Mouse (Mus musculus) forebrain, embryonic 12.5 days (tissue): ENCODE results near the gene Gabra4. TPM values are rescaled to one million over a fixed set of nuclear protein-coding genes. Genes with fewer than 3 reads are reported as not detected.
"Not testable (repeated sequence)": the region's sequence is repeated elsewhere in the genome, so short reads cannot be mapped to it uniquely, and the experiment has no call there.

Experiments used
- ATAC-seq: fragments of 200-750 bp; cut with Nextera tagmentation; 2 replicates; pipeline ENCODE4 v1.8.0; 2017; ENCODE audit warnings: moderate TSS enrichment; ENCODE audit not compliant: low FRiP score
- H3K27ac ChIP-seq: fragments of 300-500 bp; sonication (generic); 2 replicates; pipeline ENCODE4 v1.5.1; 2016; ENCODE audit warnings: mild to moderate bottlenecking
- H3K27me3 ChIP-seq: fragments of 300-500 bp; sonication (generic); 2 replicates; pipeline ENCODE4 v1.6.1; 2016; ENCODE audit warnings: mild to moderate bottlenecking
- H3K36me3 ChIP-seq: fragments of 300-500 bp; sonication (generic); replicated peaks from 2 replicates; pipeline ENCODE4 v1.6.1; 2016; ENCODE audit warnings: mild to moderate bottlenecking
- H3K4me1 ChIP-seq: fragments of 300-500 bp; sonication (generic); 2 replicates; pipeline ENCODE4 v1.6.1; 2016
- H3K4me2 ChIP-seq: fragments of 300-500 bp; sonication (generic); 2 replicates; pipeline ENCODE4 v1.6.1; 2016; ENCODE audit warnings: mild to moderate bottlenecking, moderate library complexity
- H3K4me3 ChIP-seq: fragments of 300-500 bp; sonication (generic); replicated peaks from 2 replicates; pipeline ENCODE4 v1.5.1; 2016; ENCODE audit warnings: mild to moderate bottlenecking
- H3K9ac ChIP-seq: fragments of 300-500 bp; sonication (generic); 2 replicates; pipeline ENCODE4 v1.6.1; 2016; ENCODE audit warnings: mild to moderate bottlenecking
- H3K9me3 ChIP-seq: fragments of 300-500 bp; sonication (generic); 2 replicates; pipeline ENCODE4 v1.6.1; 2016
- WGBS: fragments of 180-500 bp; shearing (Covaris S2); methylation state at CpG from one replicate; pipeline ENCODE4 v1.1.7; 2016; 5-methylcytosine and 5-hydroxymethylcytosine counted together
- polyA plus RNA-seq: library from polyadenylated mRNA; unstranded; fragments of >200 nt; fragmentation: Nextera tagmentation; extraction: Ambion mirVana; gene quantifications from 2 replicates; pipeline ENCODE4 v1.2.1, GENCODE M21; 2016

Gabra4 gene
- polyA plus RNA-seq, 1 experiment from 2014 or later: 4.5 TPM

DNA sequence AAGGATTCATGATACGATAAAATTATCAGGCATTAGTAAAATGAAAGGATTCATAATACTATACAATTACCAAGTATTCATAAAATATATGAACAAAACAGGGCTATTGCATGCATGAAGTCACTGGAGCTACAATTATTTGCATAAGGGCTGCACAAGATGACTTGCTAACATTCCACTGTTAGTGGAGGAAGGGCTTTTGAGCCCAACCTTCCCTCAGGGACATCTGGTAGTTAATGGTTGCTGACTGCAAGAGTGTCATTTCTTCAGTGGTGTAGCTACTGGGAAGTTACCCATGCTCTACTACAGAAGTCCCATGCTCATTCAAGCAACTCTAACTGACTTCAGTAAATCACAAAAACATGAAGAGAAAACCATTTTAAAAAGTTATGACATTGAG lies 43.8 kb downstream of the Gabra4 start:
- H3K9me3 ChIP-seq: no peaks in the 10 kb centered on the region
- 94% methylated on average over 1 of the region's 1 CpGs for WGBS

DNA sequence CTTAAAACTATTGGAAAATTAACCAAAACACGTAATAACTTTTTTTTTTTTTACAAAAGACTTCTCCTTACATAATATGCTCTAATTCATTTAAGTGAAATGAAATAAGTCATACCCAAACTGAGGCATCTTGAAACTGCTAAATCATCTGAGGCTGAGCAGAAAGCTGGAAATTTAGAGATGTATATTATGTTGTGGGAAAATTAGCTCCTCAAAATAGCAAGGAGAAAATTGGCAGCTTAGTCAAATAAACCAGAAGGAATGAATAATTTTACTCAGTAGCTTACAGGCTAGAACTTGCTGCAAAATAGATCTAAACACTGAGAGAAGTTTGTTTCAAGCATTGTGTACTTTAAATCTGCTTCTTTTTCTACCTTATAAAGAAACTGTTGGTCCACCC lies 49.4 kb downstream of the Gabra4 start:
- Histone ChIP-seq H3K27ac (no peak overlapping the region), H3K27me3 (no peaks in the 10 kb centered on the region), H3K9me3 (no peaks in the 10 kb centered on the region), H3K4me3 (no peak overlapping the region), H3K9ac (no peak overlapping the region), H3K4me1 (no peaks in the 10 kb centered on the region), H3K4me2 (no peak overlapping the region), H3K36me3 (no peaks in the 10 kb centered on the region)
- 84% methylated on average over 1 of the region's 1 CpGs for WGBS
- ATAC-seq: no peak

More for the DNA sequence above, 43.8 kb downstream of the Gabra4 start:
- H3K4me1 ChIP-seq: no peaks in the 10 kb centered on the region
- H3K4me2 ChIP-seq: no peak overlapping the region
- ATAC-seq: no peak
- H3K9ac ChIP-seq: no peak overlapping the region
- H3K4me3 ChIP-seq: no peak overlapping the region
- H3K27me3 ChIP-seq: no peaks in the 10 kb centered on the region
- H3K27ac ChIP-seq: no peak overlapping the region
- no peaks in the 10 kb centered on the region for H3K36me3 ChIP-seq

DNA sequence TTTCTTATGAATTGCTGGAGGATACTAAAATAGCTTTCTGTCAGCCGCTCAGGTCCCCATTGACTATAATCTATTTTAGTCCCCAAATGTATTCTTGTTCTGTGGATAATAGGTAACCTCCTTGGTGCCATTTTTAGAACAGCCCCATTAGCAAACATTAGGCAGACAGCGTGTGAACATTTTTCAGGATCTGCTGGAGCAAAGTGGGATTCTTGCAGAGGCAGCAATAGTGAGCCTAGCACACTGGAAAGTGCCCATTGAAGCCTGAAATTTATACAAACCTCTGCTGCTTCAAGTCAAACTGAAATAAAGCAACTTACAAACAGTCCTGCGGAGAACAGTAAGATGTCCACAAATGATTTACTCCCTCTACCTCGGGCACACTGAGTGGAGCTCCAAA lies 51.2 kb downstream of the Gabra4 start:
- WGBS: 69% methylated on average over 4 of the region's 4 CpGs
- no peak for ATAC-seq
- no peak overlapping the region for H3K4me3 ChIP-seq

DNA sequence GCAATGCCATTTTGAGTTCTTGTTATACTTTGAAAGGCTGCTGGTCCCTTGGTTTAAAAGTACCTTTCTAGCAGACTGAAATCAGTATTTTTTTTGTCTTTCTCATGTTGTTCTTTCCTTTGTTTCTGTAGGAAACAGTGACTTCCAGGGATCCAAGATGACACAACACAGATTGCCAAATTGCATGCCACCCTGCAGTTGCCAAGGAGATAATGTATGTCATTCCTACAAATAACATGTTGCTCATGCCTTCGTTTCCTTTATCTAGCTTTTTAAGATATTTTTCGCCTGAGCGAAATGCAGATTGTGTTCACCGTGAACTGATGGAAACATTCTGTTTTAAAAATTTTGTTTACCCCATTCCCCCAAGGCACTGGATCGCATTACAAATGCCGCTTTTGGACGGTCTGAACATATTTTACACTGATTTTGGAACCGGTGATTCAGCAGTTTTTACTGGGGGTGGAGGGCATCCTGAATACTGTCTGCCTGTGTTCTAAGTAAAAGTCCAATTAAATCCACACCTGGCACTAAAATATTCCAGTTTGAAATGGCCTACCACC lies 53.9 kb downstream of the Gabra4 start:
- ATAC-seq: no peak
- no peaks in the 10 kb centered on the region for H3K27me3 ChIP-seq
- no peaks in the 10 kb centered on the region for H3K9me3 ChIP-seq
- no peak overlapping the region for H3K4me2 ChIP-seq
- H3K4me3 ChIP-seq: no peak overlapping the region
- WGBS: 78% methylated on average over 8 of the region's 8 CpGs
- no peak overlapping the region for H3K27ac ChIP-seq
- no peaks in the 10 kb centered on the region for H3K36me3 ChIP-seq
- no peak overlapping the region for H3K9ac ChIP-seq
- H3K4me1 ChIP-seq: no peaks in the 10 kb centered on the region

More for the DNA sequence above, 51.2 kb downstream of the Gabra4 start:
- Histone ChIP-seq H3K36me3 (no peaks in the 10 kb centered on the region), H3K4me2 (no peak overlapping the region), H3K4me1 (no peaks in the 10 kb centered on the region), H3K27me3 (no peaks in the 10 kb centered on the region), H3K9me3 (no peaks in the 10 kb centered on the region), H3K9ac (no peak overlapping the region), H3K27ac (no peak overlapping the region)

DNA sequence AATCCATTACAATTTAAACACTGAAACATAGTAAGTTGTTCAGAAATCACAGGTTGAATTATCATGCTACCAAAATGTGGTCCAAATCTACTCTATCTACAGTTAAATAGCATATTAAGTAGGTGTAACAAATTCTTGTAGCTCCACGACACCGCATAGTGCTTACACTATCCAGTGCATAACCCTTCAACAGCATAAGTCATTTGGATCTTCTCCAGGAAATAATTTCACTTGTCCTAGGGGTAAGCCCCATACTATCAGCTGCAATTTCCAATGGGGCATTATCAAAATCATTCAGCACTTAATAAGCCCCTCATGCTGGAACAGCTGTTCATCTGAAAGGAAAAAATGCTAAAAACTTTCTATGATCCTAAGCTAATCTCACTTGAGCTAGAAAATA lies 62.8 kb downstream of the Gabra4 start:
- no peaks in the 10 kb centered on the region for H3K36me3 ChIP-seq
- no peak overlapping the region for H3K9ac ChIP-seq
- no peaks in the 10 kb centered on the region for H3K27me3 ChIP-seq
- 0 out of 2 replicates have a peak, but pooled peaks have one; percentile 23 for ATAC-seq
- WGBS: 86% methylated on average over 2 of the region's 2 CpGs
- no peak overlapping the region for H3K4me2 ChIP-seq
- no peaks in the 10 kb centered on the region for H3K4me1 ChIP-seq
- H3K4me3 ChIP-seq: no peak overlapping the region
- no peaks in the 10 kb centered on the region for H3K9me3 ChIP-seq
- no peak overlapping the region for H3K27ac ChIP-seq

DNA sequence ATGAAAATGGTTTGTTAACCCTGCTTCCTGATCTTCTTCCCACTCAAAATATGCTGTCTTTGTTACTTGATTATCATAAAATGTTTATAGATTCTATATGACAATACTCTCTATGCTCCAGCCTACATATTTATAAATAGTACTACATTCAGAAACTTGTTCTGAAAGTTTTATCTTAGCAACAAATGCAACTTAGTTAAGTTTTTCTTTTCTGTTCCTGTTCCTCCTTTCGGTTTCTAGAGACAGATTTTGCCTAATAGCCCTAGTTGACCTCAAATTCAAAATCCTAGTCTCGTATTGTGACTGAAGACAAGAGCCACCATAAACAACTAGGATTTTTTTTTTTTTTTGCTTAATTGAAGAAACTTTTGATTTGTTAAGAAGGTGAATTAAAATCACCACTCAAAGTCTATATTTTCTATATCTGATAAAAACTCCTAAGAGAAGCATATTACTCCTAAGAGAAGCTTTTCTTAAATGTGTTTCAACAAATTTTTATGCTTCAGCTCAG lies 64.3 kb downstream of the Gabra4 start:
- WGBS: 83% methylated on average over 2 of the region's 2 CpGs
- ATAC-seq: no peak
- Histone ChIP-seq H3K9me3 (no peaks in the 10 kb centered on the region), H3K4me2 (no peak overlapping the region), H3K4me3 (no peak overlapping the region), H3K36me3 (no peaks in the 10 kb centered on the region), H3K27me3 (no peaks in the 10 kb centered on the region), H3K9ac (no peak overlapping the region), H3K27ac (no peak overlapping the region), H3K4me1 (no peaks in the 10 kb centered on the region)

DNA sequence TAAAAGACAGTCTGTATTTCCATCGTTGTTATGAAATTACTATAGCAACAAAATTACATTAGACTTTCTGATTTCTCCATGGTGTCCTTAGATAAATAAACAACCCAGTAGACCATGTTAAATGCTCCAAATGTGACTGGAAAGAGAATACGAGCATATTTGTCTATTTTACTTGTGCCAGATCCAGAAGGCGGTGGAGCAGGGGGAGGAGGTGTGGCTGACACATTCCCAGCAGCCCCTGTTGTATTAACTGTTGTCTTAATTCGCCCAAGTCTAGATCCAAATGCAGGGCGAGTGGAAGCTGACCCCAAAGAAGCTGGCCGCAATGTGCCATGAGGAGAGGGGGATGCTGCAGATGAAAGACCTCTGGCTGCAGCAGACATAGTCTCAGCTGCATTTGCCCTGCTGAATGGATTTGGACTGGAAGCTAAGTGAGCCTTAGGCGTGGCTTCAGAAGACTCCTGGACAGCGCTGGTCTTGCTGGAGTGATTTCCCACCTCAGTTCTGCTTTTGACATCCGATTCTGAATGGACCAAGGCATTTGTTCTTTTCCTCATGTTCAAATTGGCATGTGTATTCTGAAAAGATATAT lies 86.4 kb downstream of the Gabra4 start:
- H3K27ac ChIP-seq: no peak overlapping the region
- no peaks in the 10 kb centered on the region for H3K9me3 ChIP-seq
- H3K27me3 ChIP-seq: no peaks in the 10 kb centered on the region
- H3K4me3 ChIP-seq: no peak overlapping the region
- H3K36me3 ChIP-seq: no peaks in the 10 kb centered on the region
- no peak overlapping the region for H3K9ac ChIP-seq
- WGBS: 84% methylated on average over 9 of the region's 9 CpGs
- ATAC-seq: no peak
- H3K4me1 ChIP-seq: no peaks in the 10 kb centered on the region
- H3K4me2 ChIP-seq: no peak overlapping the region

DNA sequence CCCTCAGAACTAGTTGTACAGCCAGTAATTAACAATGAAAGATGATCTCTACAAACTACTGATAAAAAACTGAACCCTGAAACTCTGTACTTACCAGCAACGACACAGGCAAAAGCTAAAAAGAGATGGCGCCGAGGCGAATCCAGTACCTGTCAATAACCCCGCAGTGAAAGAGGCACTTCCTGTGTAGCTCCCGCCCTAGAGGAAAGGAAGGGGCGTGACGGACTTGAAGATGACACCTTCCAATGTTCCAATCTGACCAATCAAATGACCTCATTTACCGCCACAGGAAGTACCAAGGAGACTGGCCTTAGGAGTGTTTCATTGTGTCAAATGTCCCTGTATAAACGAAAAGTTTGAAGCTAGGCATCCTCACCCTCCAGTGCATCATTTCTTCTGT lies 110.0 kb downstream of the Gabra4 start, which contains the start of gene Cox7b2:
Gene Cox7b2 (minus strand): TSS at position 127 of the 400 bp plus-strand sequence.
- H3K4me1 ChIP-seq: no peaks in the 10 kb centered on the region
- no peak for ATAC-seq
- no peak within 1 kb of the TSS for H3K9ac ChIP-seq
- no peak within 1 kb of the TSS for H3K4me2 ChIP-seq
- no peak within 1 kb of the TSS for H3K27ac ChIP-seq
- H3K36me3 ChIP-seq: no peaks in the 10 kb centered on the region
- 93% methylated on average over 10 of the region's 10 CpGs for whole genome bisulfite sequencing
- H3K4me3 ChIP-seq: no peak within 1 kb of the TSS
- no peaks in the 10 kb centered on the region for H3K9me3 ChIP-seq
- no peaks in the 10 kb centered on the region for H3K27me3 ChIP-seq

DNA sequence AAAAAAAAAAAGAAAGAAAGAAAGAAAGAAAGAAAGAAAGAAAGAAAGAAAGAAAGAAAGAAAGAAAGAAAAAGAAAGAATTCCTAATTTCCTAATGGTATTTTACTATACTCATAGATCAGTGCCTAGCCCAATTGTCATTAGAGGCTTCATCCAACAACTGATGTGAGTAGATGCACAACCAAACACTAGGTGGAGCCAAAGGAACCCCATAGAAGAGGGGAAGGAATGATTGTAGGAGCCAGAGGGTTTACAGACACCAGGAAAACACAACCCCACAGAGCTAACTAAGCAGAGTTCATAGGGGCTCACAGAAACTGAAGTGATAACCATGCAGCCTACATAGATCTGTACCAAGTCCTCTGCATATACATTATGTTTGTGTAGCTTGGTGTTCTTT lies 112.6 kb downstream of the Gabra4 start:
- ATAC-seq: no peak
- H3K4me3 ChIP-seq: no peak overlapping the region
- H3K4me1 ChIP-seq: no peaks in the 10 kb centered on the region
- H3K27me3 ChIP-seq: no peaks in the 10 kb centered on the region
- no peak overlapping the region for H3K9ac ChIP-seq
- no peaks in the 10 kb centered on the region for H3K9me3 ChIP-seq
- H3K27ac ChIP-seq: no peak overlapping the region
- no peaks in the 10 kb centered on the region for H3K36me3 ChIP-seq
- H3K4me2 ChIP-seq: no peak overlapping the region

DNA sequence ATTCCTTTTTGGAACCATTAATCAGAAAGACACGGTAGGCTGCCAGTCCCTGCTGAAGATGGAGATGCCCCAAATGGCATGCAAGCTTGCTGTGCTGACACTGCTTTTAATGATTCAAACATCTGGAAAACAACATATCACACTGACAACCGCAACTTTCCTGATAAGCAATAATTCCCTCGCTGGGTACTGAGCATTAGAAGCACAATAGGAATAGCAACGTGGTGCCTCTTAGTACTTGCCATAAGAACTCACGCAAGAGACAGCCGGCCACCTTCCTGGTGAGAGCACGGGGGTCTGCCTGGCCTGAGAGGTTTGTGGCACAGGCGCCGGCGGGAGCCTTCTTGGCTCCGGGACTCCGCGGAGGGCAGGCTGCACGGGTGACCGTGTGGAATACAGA lies 132.6 kb downstream of the Gabra4 start:
- not testable (repeated sequence) for ATAC-seq, H3K9me3 ChIP-seq, H3K36me3 ChIP-seq, H3K27ac ChIP-seq, H3K27me3 ChIP-seq, H3K9ac ChIP-seq, H3K4me1 ChIP-seq, H3K4me2 ChIP-seq, H3K4me3 ChIP-seq
- 81% methylated on average over 10 of the region's 15 CpGs for WGBS

Other genes with a start within 250 kb of the Gabra4 start
- not detected in 2 replicates for gene Cox7b2, start 110.1 kb downstream of the Gabra4 start, polyA plus RNA-seq
- gene Gabrb1, start 195 bp downstream of the Gabra4 start, polyA plus RNA-seq: 1.6 and 2.0 TPM in 2 replicates